Mouse (Mus musculus): Measurements from ENCODE around the gene Asb6. TPM values are rescaled to one million over a fixed set of nuclear protein-coding genes. Genes with fewer than 3 reads are reported as not detected.

Asb6 gene
- polyA plus RNA-seq, 1 experiment from 2014 or later, result 27.1 TPM

GRCm38 (mm10) chr2:30846236-30846635 lies 16.1 kb upstream of the Asb6 start:
- Histone ChIP-seq H3K4me3 (ENCODE audit: low read depth, low read length) (peak overlapping the region; percentile 61; the same call in 1 of the 2 replicates), H3K9ac (replicated peaks; ENCODE audit: low read depth, low read length) (peak overlapping the region; percentile 52; the same call in 1 of the 2 replicates), H3K4me2 (replicated peaks; ENCODE audit: low read depth, low read length) (peak overlapping the region; percentile 85), H3K4me1 (ENCODE audit: control insufficient read depth, insufficient read depth, low read length) (peaks cover 13% of the 10 kb centered on the region), H3K36me3 (ENCODE audit: control insufficient read depth, insufficient read depth, low read length) (no peaks in the 10 kb centered on the region), H3K9me3 (ENCODE audit: control insufficient read depth, low read depth, low read length) (no peaks in the 10 kb centered on the region), H3K27ac (ENCODE audit: low read length) (no peak overlapping the region), H3K27me3 (ENCODE audit: control insufficient read depth, insufficient read depth, low read length) (peaks cover 8% of the 10 kb centered on the region; the same call in 1 of the 2 replicates)
- 65% methylated on average over 8 of the region's 8 CpGs for WGBS
- ATAC-seq (ENCODE audit: insufficient number of reproducible peaks, insufficient read depth, low FRiP score, low read depth), result no peak

GRCm38 (mm10) chr2:30845152-30846070 lies 15.3 kb upstream of the Asb6 start:
- H3K27ac ChIP-seq (ENCODE audit: low read length), result no peak overlapping the region
- H3K4me2 ChIP-seq (replicated peaks; ENCODE audit: low read depth, low read length), result peak overlapping the region; percentile 85
- 2% methylated on average over 79 of the region's 80 CpGs for WGBS
- no peaks in the 10 kb centered on the region for H3K36me3 ChIP-seq (ENCODE audit: control insufficient read depth, insufficient read depth, low read length)
- peaks cover 13% of the 10 kb centered on the region for H3K4me1 ChIP-seq (ENCODE audit: control insufficient read depth, insufficient read depth, low read length)
- peaks cover 8% of the 10 kb centered on the region; the same call in 1 of the 2 replicates for H3K27me3 ChIP-seq (ENCODE audit: control insufficient read depth, insufficient read depth, low read length)
- peak overlapping the region; percentile 52 for H3K9ac ChIP-seq (replicated peaks; ENCODE audit: low read depth, low read length)
- H3K4me3 ChIP-seq (ENCODE audit: low read depth, low read length), result peak overlapping the region; percentile 61
- ATAC-seq (ENCODE audit: insufficient number of reproducible peaks, insufficient read depth, low FRiP score, low read depth), result peak; percentile 42
- no peaks in the 10 kb centered on the region for H3K9me3 ChIP-seq (ENCODE audit: control insufficient read depth, low read depth, low read length)

DNA sequence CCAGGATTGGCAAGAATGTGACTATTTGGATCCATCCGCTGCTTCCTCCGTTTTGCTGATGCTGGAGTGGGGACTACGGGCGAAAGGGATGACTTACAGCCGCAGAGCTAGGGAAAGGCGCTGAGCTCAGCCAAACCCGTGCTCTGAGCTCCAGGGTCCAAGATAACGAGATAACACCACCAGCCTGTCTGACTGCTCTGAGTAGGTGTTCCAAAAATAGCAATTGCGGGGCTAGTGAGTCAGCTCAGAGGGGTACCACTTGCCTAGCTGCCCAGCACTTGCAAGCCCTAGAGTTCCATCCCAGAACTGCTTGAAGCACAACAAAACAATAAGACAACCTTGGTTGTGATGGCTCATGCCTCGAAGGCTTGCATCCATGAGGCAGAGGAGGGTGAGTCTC lies 12.5 kb upstream of the Asb6 start:
- H3K36me3 ChIP-seq (ENCODE audit: control insufficient read depth, insufficient read depth, low read length), result no peaks in the 10 kb centered on the region
- H3K9me3 ChIP-seq (ENCODE audit: control insufficient read depth, low read depth, low read length), result no peaks in the 10 kb centered on the region
- H3K4me1 ChIP-seq (ENCODE audit: control insufficient read depth, insufficient read depth, low read length), result peaks cover 13% of the 10 kb centered on the region
- H3K9ac ChIP-seq (replicated peaks; ENCODE audit: low read depth, low read length), result no peak overlapping the region
- H3K4me3 ChIP-seq (ENCODE audit: low read depth, low read length), result no peak overlapping the region
- 37% methylated on average over 10 of the region's 10 CpGs for WGBS
- ATAC-seq (ENCODE audit: insufficient number of reproducible peaks, insufficient read depth, low FRiP score, low read depth), result no peak
- H3K27me3 ChIP-seq (ENCODE audit: control insufficient read depth, insufficient read depth, low read length), result peaks cover 8% of the 10 kb centered on the region; the same call in 1 of the 2 replicates
- H3K27ac ChIP-seq (ENCODE audit: low read length), result no peak overlapping the region
- no peak overlapping the region for H3K4me2 ChIP-seq (replicated peaks; ENCODE audit: low read depth, low read length)

DNA sequence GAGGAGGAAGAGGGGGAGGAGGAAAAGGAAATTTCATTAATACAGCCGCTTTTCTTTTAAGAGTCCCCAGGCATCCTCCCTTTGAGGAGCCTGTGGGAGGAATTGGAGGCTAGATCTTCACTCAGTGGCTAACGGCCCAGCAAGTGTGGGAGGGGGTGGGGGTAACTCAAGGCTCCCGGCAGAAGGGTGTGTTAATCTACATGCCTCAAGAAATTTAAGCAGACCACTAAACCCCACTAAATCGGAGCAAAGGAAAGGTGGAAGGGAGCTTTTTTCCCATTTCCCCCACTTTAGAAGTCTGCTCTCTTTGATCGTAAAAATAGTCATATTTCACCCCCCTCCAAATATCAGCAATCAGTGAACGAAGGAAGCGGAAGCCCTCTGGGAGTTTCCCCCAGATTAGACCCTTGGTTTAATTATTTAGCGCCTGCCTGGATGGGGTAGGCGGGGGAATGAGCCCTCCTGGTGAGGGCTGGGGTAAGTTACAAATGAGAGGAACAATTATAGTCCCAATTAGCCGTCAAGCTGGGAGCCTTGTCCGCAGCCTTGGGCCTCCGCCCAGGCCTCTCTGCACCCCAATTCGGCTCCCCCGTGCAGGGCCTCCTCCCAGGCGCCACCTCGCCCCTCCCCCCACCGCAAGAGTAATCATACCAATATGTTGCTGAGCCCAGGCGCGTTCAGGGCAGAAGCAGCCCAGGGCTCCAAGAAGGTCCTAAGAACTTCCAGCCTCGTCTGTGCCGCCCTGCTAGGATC lies 6.3 kb upstream of the Asb6 start:
- Histone ChIP-seq H3K36me3 (ENCODE audit: control insufficient read depth, insufficient read depth, low read length) (no peaks in the 10 kb centered on the region), H3K27me3 (ENCODE audit: control insufficient read depth, insufficient read depth, low read length) (no peaks in the 10 kb centered on the region), H3K27ac (ENCODE audit: low read length) (no peak overlapping the region), H3K4me1 (ENCODE audit: control insufficient read depth, insufficient read depth, low read length) (0 out of 2 replicates have a peak, but pooled peaks cover 7% of the 10 kb centered on the region), H3K4me2 (replicated peaks; ENCODE audit: low read depth, low read length) (no peak overlapping the region), H3K9ac (replicated peaks; ENCODE audit: low read depth, low read length) (no peak overlapping the region), H3K4me3 (ENCODE audit: low read depth, low read length) (no peak overlapping the region), H3K9me3 (ENCODE audit: control insufficient read depth, low read depth, low read length) (no peaks in the 10 kb centered on the region)
- WGBS, result 19% methylated on average over 21 of the region's 21 CpGs
- no peak for ATAC-seq (ENCODE audit: insufficient number of reproducible peaks, insufficient read depth, low FRiP score, low read depth)

GRCm38 (mm10) chr2:30834373-30835022 lies 4.4 kb upstream of the Asb6 start, which contains the start of gene Prrx2:
TSS of gene Prrx2 (plus strand) at chr2:30834972.
- no peak within 1 kb of the TSS for H3K27ac ChIP-seq (ENCODE audit: low read length)
- H3K27me3 ChIP-seq (ENCODE audit: control insufficient read depth, insufficient read depth, low read length), result no peaks in the 10 kb centered on the region
- 73% methylated on average over 8 of the region's 10 CpGs for WGBS
- H3K9ac ChIP-seq (replicated peaks; ENCODE audit: low read depth, low read length), result no peak within 1 kb of the TSS
- H3K36me3 ChIP-seq (ENCODE audit: control insufficient read depth, insufficient read depth, low read length), result no peaks in the 10 kb centered on the region
- H3K4me3 ChIP-seq (ENCODE audit: low read depth, low read length), result no peak within 1 kb of the TSS
- 0 out of 2 replicates have a peak, but pooled peaks cover 7% of the 10 kb centered on the region for H3K4me1 ChIP-seq (ENCODE audit: control insufficient read depth, insufficient read depth, low read length)
- no peak within 1 kb of the TSS for H3K4me2 ChIP-seq (replicated peaks; ENCODE audit: low read depth, low read length)
- no peaks in the 10 kb centered on the region for H3K9me3 ChIP-seq (ENCODE audit: control insufficient read depth, low read depth, low read length)
- ATAC-seq (ENCODE audit: insufficient number of reproducible peaks, insufficient read depth, low FRiP score, low read depth), result no peak

DNA sequence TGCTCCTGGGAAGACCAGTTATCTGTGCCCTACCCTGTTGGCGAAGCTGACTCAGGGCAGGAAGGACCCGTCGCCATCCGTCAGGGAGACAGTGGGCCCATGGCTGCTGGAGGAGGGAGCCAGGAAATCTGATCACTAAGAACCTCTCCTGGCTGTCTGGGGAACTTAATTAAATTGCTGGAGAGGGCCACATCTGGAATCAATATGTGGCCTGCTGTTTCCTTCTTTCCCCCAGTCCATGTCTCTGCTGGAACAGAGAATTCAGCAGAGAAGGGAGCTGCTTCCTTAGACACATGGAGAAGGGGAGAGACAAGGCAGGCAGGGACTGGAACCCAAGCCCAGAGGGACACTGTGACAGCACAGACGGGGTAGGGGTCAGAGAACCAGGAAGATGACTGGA lies 3.5 kb upstream of the Asb6 start:
- Histone ChIP-seq H3K36me3 (ENCODE audit: control insufficient read depth, insufficient read depth, low read length) (no peaks in the 10 kb centered on the region), H3K9ac (replicated peaks; ENCODE audit: low read depth, low read length) (no peak overlapping the region), H3K4me1 (ENCODE audit: control insufficient read depth, insufficient read depth, low read length) (0 out of 2 replicates have a peak, but pooled peaks cover 7% of the 10 kb centered on the region), H3K9me3 (ENCODE audit: control insufficient read depth, low read depth, low read length) (no peaks in the 10 kb centered on the region), H3K27me3 (ENCODE audit: control insufficient read depth, insufficient read depth, low read length) (no peaks in the 10 kb centered on the region), H3K27ac (ENCODE audit: low read length) (no peak overlapping the region), H3K4me2 (replicated peaks; ENCODE audit: low read depth, low read length) (no peak overlapping the region), H3K4me3 (ENCODE audit: low read depth, low read length) (no peak overlapping the region)
- ATAC-seq (ENCODE audit: insufficient number of reproducible peaks, insufficient read depth, low FRiP score, low read depth), result no peak
- 29% methylated on average over 5 of the region's 5 CpGs for WGBS

DNA sequence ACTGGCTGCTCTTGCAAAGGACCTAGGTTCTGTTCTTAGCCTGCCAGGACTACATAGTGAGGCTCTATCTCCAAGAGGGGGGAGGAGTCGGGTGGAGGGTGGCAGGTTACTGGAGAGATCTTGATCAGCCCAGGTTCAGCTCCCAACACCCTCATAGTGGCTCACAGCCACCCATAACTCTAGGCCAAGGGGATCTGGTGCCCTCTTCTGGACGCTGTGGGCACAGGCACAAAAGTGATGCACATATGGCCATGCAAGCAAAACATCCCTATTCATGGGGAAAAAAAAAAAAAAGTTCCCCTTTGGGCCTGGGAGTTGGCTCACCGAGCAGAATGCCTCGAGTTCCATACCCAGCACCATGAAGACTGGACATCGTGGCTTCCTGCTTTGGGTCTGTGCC lies 818 bp downstream of the Asb6 start:
- ATAC-seq (ENCODE audit: insufficient number of reproducible peaks, insufficient read depth, low FRiP score, low read depth), result no peak

More for the DNA sequence above, 818 bp downstream of the Asb6 start:
- peaks cover 13% of the 10 kb centered on the region for H3K36me3 ChIP-seq (ENCODE audit: control insufficient read depth, insufficient read depth, low read length)
- H3K4me2 ChIP-seq (replicated peaks; ENCODE audit: low read depth, low read length), result no peak overlapping the region
- H3K4me3 ChIP-seq (ENCODE audit: low read depth, low read length), result no peak overlapping the region
- WGBS, result 45% methylated on average over 5 of the region's 5 CpGs
- H3K9ac ChIP-seq (replicated peaks; ENCODE audit: low read depth, low read length), result no peak overlapping the region
- peaks cover 10% of the 10 kb centered on the region for H3K4me1 ChIP-seq (ENCODE audit: control insufficient read depth, insufficient read depth, low read length)
- no peaks in the 10 kb centered on the region for H3K9me3 ChIP-seq (ENCODE audit: control insufficient read depth, low read depth, low read length)
- no peak overlapping the region for H3K27ac ChIP-seq (ENCODE audit: low read length)
- H3K27me3 ChIP-seq (ENCODE audit: control insufficient read depth, insufficient read depth, low read length), result no peaks in the 10 kb centered on the region
